8 mouse cellular contexts compared by ENCODE assay signal in genomic region chr16:31906896-31907295, GRCm38 (mm10). TPM values are rescaled to one million over a fixed set of nuclear protein-coding genes. Genes with fewer than 3 reads are reported as not detected.
DNase-seq lines count a peak whose midpoint lies in the region; ATAC-seq and TF ChIP-seq lines count a peak whose summit lies in the region.

No protein-coding gene starts in this region.

- H3K4me1 ChIP-seq in limb, embryonic 14.5 days (ENCODE audit: control insufficient read depth, insufficient read depth, low read length), result peaks cover 12% of the 10 kb centered on the region; the same call in 1 of the 2 replicates
- peaks cover 14% of the 10 kb centered on the region for H3K4me1 ChIP-seq in midbrain, embryonic 13.5 days (replicated peaks)

- TF ChIP-seq POLR2A in limb, embryonic 14.5 days (IDR thresholded peaks at IDR 0.05; ENCODE audit: borderline replicate concordance, extremely low read depth, insufficient read depth, insufficient read length), result no peak

- intact Hi-C loops in heart, postnatal 10 days (cut with DNase I), result no loop called here

- H3K9me3 ChIP-seq in limb, embryonic 14.5 days (ENCODE audit: control insufficient read depth, low read length), result no peaks in the 10 kb centered on the region
- no peaks in the 10 kb centered on the region for H3K9me3 ChIP-seq in midbrain, embryonic 13.5 days

- peak; percentile 68 for ATAC-seq in limb, embryonic 14.5 days (ENCODE audit: low FRiP score, low read depth)
- ATAC-seq in midbrain, embryonic 13.5 days, result peak; percentile 38; the same call in 1 of the 2 replicates

- no peak overlapping the region; the same call in 1 of the 2 replicates for H3K4me3 ChIP-seq in limb, embryonic 14.5 days (replicated peaks; ENCODE audit: low read length)
- no peak overlapping the region for H3K4me3 ChIP-seq in midbrain, embryonic 13.5 days (replicated peaks)

- H3K9ac ChIP-seq in limb, embryonic 14.5 days (ENCODE audit: low read depth, low read length, severe bottlenecking), result no peak overlapping the region
- no peak overlapping the region for H3K9ac ChIP-seq in midbrain, embryonic 13.5 days (replicated peaks)

- peak overlapping the region; percentile 25 for H3K4me2 ChIP-seq in limb, embryonic 14.5 days (replicated peaks; ENCODE audit: low read depth, low read length, severe bottlenecking)
- peak overlapping the region; percentile 40 for H3K4me2 ChIP-seq in midbrain, embryonic 13.5 days (replicated peaks)

- DNase-seq in ovary, postnatal 36 days (ENCODE audit: low spot score), result peak; percentile 31
- DNase-seq in ovary, adult 18-20 months (ENCODE audit: low spot score), result no peak
- DNase-seq in embryo, embryonic 10 days (ENCODE audit: low spot score), result peak; percentile 58
- DNase-seq in heart, postnatal 10 days, result peak; percentile 53 to 61
- peak; percentile 35 for DNase-seq in limb, embryonic 14.5 days (ENCODE audit: low spot score)
- DNase-seq in spleen, adult 18-20 months, result no peak
- no peak for DNase-seq in natural killer cell, adult 2 months (ENCODE audit: low spot score in 2 of 2)

- 0 out of 2 replicates have a peak overlapping the region, but pooled peaks have one; percentile 0 for H3K27ac ChIP-seq in limb, embryonic 14.5 days (replicated peaks; ENCODE audit: low read depth, low read length)
- no peak overlapping the region for H3K27ac ChIP-seq in midbrain, embryonic 13.5 days

- H3K27me3 ChIP-seq in limb, embryonic 14.5 days (ENCODE audit: control insufficient read depth, insufficient read depth, low read length), result no peaks in the 10 kb centered on the region
- no peaks in the 10 kb centered on the region for H3K27me3 ChIP-seq in midbrain, embryonic 13.5 days

- H3K36me3 ChIP-seq in limb, embryonic 14.5 days (ENCODE audit: control insufficient read depth, insufficient read depth, low read length), result no peaks in the 10 kb centered on the region
- H3K36me3 ChIP-seq in midbrain, embryonic 13.5 days, result no peaks in the 10 kb centered on the region

- WGBS in limb, embryonic 14.5 days, result 5% methylated on average over 9 of the region's 9 CpGs
- WGBS in midbrain, embryonic 13.5 days, result 11% methylated on average over 9 of the region's 9 CpGs

RNA-seq across cellular contexts. Expression of gene Pigz, which starts 26.8 kb away (rescaled TPM):
- total RNA-seq in heart, postnatal 10 days (2021), result 1 to 10 TPM; 1.7 to 2.0 TPM
- polyA plus RNA-seq in limb, embryonic 14.5 days (2012; rRNA removed), result 0.20 and 0.35 TPM in 2 replicates
- polyA plus RNA-seq in limb, embryonic 14.5 days (2014; fragmentation: Nextera tagmentation; extraction: Ambion mirVana), result 0.32 and 0.50 TPM in 2 replicates
- 2.5 and 3.3 TPM in 2 replicates for polyA plus RNA-seq in midbrain, embryonic 13.5 days (2015; fragmentation: Nextera tagmentation; extraction: Ambion mirVana)

RNA-seq across cellular contexts. Expression of gene Meltf, which starts 28.3 kb away (rescaled TPM):
- total RNA-seq in heart, postnatal 10 days (2021), result under 1 TPM in 1 of 2 experiments, not detected in 1; 0.05 TPM
- polyA plus RNA-seq in limb, embryonic 14.5 days (2012; rRNA removed), result 9.6 and 12.7 TPM in 2 replicates
- polyA plus RNA-seq in limb, embryonic 14.5 days (2014; fragmentation: Nextera tagmentation; extraction: Ambion mirVana), result 2.3 and 3.1 TPM in 2 replicates
- 0.16 and 0.17 TPM in 2 replicates for polyA plus RNA-seq in midbrain, embryonic 13.5 days (2015; fragmentation: Nextera tagmentation; extraction: Ambion mirVana)

RNA-seq across cellular contexts. Expression of gene 0610012G03Rik, which starts 41.4 kb away (rescaled TPM):
- total RNA-seq in heart, postnatal 10 days (2021), result 10 to 100 TPM; 73.1 to 74.1 TPM
- 55.4 and 72.1 TPM in 2 replicates for polyA plus RNA-seq in limb, embryonic 14.5 days (2012; rRNA removed)
- polyA plus RNA-seq in limb, embryonic 14.5 days (2014; fragmentation: Nextera tagmentation; extraction: Ambion mirVana), result 99.4 and 100 TPM in 2 replicates
- 100 and 104 TPM in 2 replicates for polyA plus RNA-seq in midbrain, embryonic 13.5 days (2015; fragmentation: Nextera tagmentation; extraction: Ambion mirVana)

RNA-seq across cellular contexts. Expression of gene Ncbp2, which starts 41.4 kb away (rescaled TPM):
- 10 to 100 TPM; 22.4 to 29.3 TPM for total RNA-seq in heart, postnatal 10 days (2021)
- 60.0 and 124 TPM in 2 replicates for polyA plus RNA-seq in limb, embryonic 14.5 days (2012; rRNA removed)
- polyA plus RNA-seq in limb, embryonic 14.5 days (2014; fragmentation: Nextera tagmentation; extraction: Ambion mirVana), result 104 and 115 TPM in 2 replicates
- polyA plus RNA-seq in midbrain, embryonic 13.5 days (2015; fragmentation: Nextera tagmentation; extraction: Ambion mirVana), result 118 and 122 TPM in 2 replicates

Comparison
In these comparisons a context has a peak if more than half of its experiments do, and no peak if none do; other contexts are left out.
1. DNase-seq: peak in ovary, postnatal 36 days (single experiment), embryo, embryonic 10 days (single experiment), heart, postnatal 10 days (2 of 2) and limb, embryonic 14.5 days (single experiment); none in ovary, adult 18-20 months (single experiment), spleen, adult 18-20 months (0 of 2) and natural killer cell, adult 2 months (0 of 2).